Mouse (Mus musculus) adrenal gland (tissue): ENCODE data around the gene Pfkfb3.

ENCODE experiments used
- intact Hi-C: fragments of 180-260 bp; cut with DNase I; formaldehyde crosslinking; loops from one replicate; pipeline ENCODE4 v1.15.1; 2025

Gene Pfkfb3

GRCm38 (mm10) chr2:11502901-11503431, 50.9 kb downstream of the Pfkfb3 start:
- intact Hi-C loops: loop anchor here (1.0 to 5.0 kb wide), 2 partner anchors 39 to 171 kb away; no protein-coding TSS in a partner anchor

GRCm38 (mm10) chr2:11502255-11502765, 51.6 kb downstream of the Pfkfb3 start:
- intact Hi-C loops: loop anchor here (1.0 to 5.0 kb wide), 2 partner anchors 40 to 170 kb away; no protein-coding TSS in a partner anchor

GRCm38 (mm10) chr2:11501301-11502254, 52.3 kb downstream of the Pfkfb3 start:
- intact Hi-C loops: loop anchor here (1.0 to 5.0 kb wide), 2 partner anchors 41 to 169 kb away; no protein-coding TSS in a partner anchor

GRCm38 (mm10) chr2:11500666-11501065, 53.2 kb downstream of the Pfkfb3 start:
- intact Hi-C loops: loop anchor here (5.0 kb wide), 1 partner anchor 42 kb away; no protein-coding TSS in a partner anchor

- intact Hi-C loops: no loop called here
These were observed 57.3 kb downstream of the Pfkfb3 start for GRCm38 (mm10) chr2:11496601-11497031.

- intact Hi-C loops: no loop called here
These were observed 59.0 kb downstream of the Pfkfb3 start for GRCm38 (mm10) chr2:11494841-11495255.

GRCm38 (mm10) chr2:11492855-11493254, 61.0 kb downstream of the Pfkfb3 start:
- intact Hi-C loops: no loop called here

- intact Hi-C loops: no loop called here
These were observed 62.4 kb downstream of the Pfkfb3 start for GRCm38 (mm10) chr2:11491471-11491870.

GRCm38 (mm10) chr2:11490554-11490953, 63.3 kb downstream of the Pfkfb3 start:
- intact Hi-C loops: no loop called here

GRCm38 (mm10) chr2:11483226-11483625, 70.7 kb downstream of the Pfkfb3 start:
- intact Hi-C loops: no loop called here

GRCm38 (mm10) chr2:11482364-11482763, 71.5 kb downstream of the Pfkfb3 start:
- intact Hi-C loops: no loop called here

GRCm38 (mm10) chr2:11478960-11479359, 74.9 kb downstream of the Pfkfb3 start:
- intact Hi-C loops: no loop called here

GRCm38 (mm10) chr2:11475316-11475715, 78.6 kb downstream of the Pfkfb3 start:
- intact Hi-C loops: no loop called here

- intact Hi-C loops: no loop called here
These were observed 89.2 kb downstream of the Pfkfb3 start for GRCm38 (mm10) chr2:11464661-11465099.

- intact Hi-C loops: no loop called here
These were observed 92.9 kb downstream of the Pfkfb3 start for GRCm38 (mm10) chr2:11460976-11461375.

GRCm38 (mm10) chr2:11458494-11458893, 95.4 kb downstream of the Pfkfb3 start:
- intact Hi-C loops: no loop called here

- intact Hi-C loops: no loop called here
These were observed 96.0 kb downstream of the Pfkfb3 start for GRCm38 (mm10) chr2:11457904-11458303.

- intact Hi-C loops: no loop called here
These were observed 105.2 kb downstream of the Pfkfb3 start for GRCm38 (mm10) chr2:11448711-11449110.

GRCm38 (mm10) chr2:11447865-11448264, 106.0 kb downstream of the Pfkfb3 start:
- intact Hi-C loops: no loop called here

- intact Hi-C loops: no loop called here
These were observed 108.2 kb downstream of the Pfkfb3 start for GRCm38 (mm10) chr2:11445722-11446121.

- intact Hi-C loops: no loop called here
These were observed 112.0 kb downstream of the Pfkfb3 start for GRCm38 (mm10) chr2:11441864-11442263.
